Mouse (Mus musculus): ENCODE results near the gene Psme3. TPM values are rescaled to one million over a fixed set of nuclear protein-coding genes. Genes with fewer than 3 reads are reported as not detected.
A peak's percentile ranks its signal among the peaks of the same experiment; 100 is the strongest.

The Psme3 gene
- polyA plus RNA-seq, 1 experiment from 2014 or later, result 138 TPM

- 6% methylated on average over 6 of the region's 6 CpGs for WGBS
- H3K9ac ChIP-seq (ENCODE audit: low read depth, low read length), result no peak overlapping the region
- no peak overlapping the region for H3K4me3 ChIP-seq (ENCODE audit: low read depth, low read length)
- no peaks in the 10 kb centered on the region for H3K27me3 ChIP-seq (ENCODE audit: control insufficient read depth, insufficient read depth, low read length)
- no peaks in the 10 kb centered on the region; the same call in none of the 2 replicates for H3K4me1 ChIP-seq (replicated peaks; ENCODE audit: control insufficient read depth, insufficient read depth, low read length)
- DNase-seq (ENCODE audit: low spot score) (peak; percentile 62), ATAC-seq (ENCODE audit: low FRiP score) (no peak)
- no peak overlapping the region for H3K4me2 ChIP-seq (replicated peaks; ENCODE audit: low read depth, low read length)
- H3K36me3 ChIP-seq (ENCODE audit: control insufficient read depth, insufficient read depth, low read length), result no peaks in the 10 kb centered on the region
- H3K9me3 ChIP-seq (ENCODE audit: control insufficient read depth, low read length), result no peaks in the 10 kb centered on the region
- peak overlapping the region; percentile 62 for H3K27ac ChIP-seq (ENCODE audit: low read depth, low read length)
Observed at GRCm38 (mm10) chr11:101334516-101334915, 18.5 kb downstream of the Psme3 start.

GRCm38 (mm10) chr11:101335685-101336084, 19.7 kb downstream of the Psme3 start:
- no peaks in the 10 kb centered on the region for H3K27me3 ChIP-seq (ENCODE audit: control insufficient read depth, insufficient read depth, low read length)
- ATAC-seq (ENCODE audit: low FRiP score) (no peak), DNase-seq (ENCODE audit: low spot score) (no peak)
- H3K9me3 ChIP-seq (ENCODE audit: control insufficient read depth, low read length), result no peaks in the 10 kb centered on the region
- H3K9ac ChIP-seq (ENCODE audit: low read depth, low read length), result no peak overlapping the region
- 88% methylated on average over 9 of the region's 9 CpGs for WGBS
- H3K27ac ChIP-seq (ENCODE audit: low read depth, low read length), result no peak overlapping the region
- no peak overlapping the region for H3K4me3 ChIP-seq (ENCODE audit: low read depth, low read length)
- H3K36me3 ChIP-seq (ENCODE audit: control insufficient read depth, insufficient read depth, low read length), result no peaks in the 10 kb centered on the region
- H3K4me1 ChIP-seq (replicated peaks; ENCODE audit: control insufficient read depth, insufficient read depth, low read length), result no peaks in the 10 kb centered on the region; the same call in none of the 2 replicates
- H3K4me2 ChIP-seq (replicated peaks; ENCODE audit: low read depth, low read length), result no peak overlapping the region

- H3K9ac ChIP-seq (ENCODE audit: low read depth, low read length), result peak overlapping the region; percentile 32; the same call in 1 of the 2 replicates
- peak overlapping the region; percentile 30 for H3K4me3 ChIP-seq (ENCODE audit: low read depth, low read length)
- H3K4me1 ChIP-seq (replicated peaks; ENCODE audit: control insufficient read depth, insufficient read depth, low read length), result no peaks in the 10 kb centered on the region; the same call in none of the 2 replicates
- ATAC-seq (ENCODE audit: low FRiP score) (peak; percentile 87), DNase-seq (ENCODE audit: low spot score) (peak; percentile 70)
- H3K27ac ChIP-seq (ENCODE audit: low read depth, low read length), result peak overlapping the region; percentile 37; the same call in 1 of the 2 replicates
- H3K4me2 ChIP-seq (replicated peaks; ENCODE audit: low read depth, low read length), result peak overlapping the region; percentile 49
- H3K36me3 ChIP-seq (ENCODE audit: control insufficient read depth, insufficient read depth, low read length), result no peaks in the 10 kb centered on the region
- 2% methylated on average over 8 of the region's 9 CpGs for WGBS
- H3K27me3 ChIP-seq (ENCODE audit: control insufficient read depth, insufficient read depth, low read length), result no peaks in the 10 kb centered on the region
- no peaks in the 10 kb centered on the region for H3K9me3 ChIP-seq (ENCODE audit: control insufficient read depth, low read length)
Observed at GRCm38 (mm10) chr11:101338123-101338760, 22.2 kb downstream of the Psme3 start.

- no peak for ATAC-seq (ENCODE audit: low FRiP score)
- Histone ChIP-seq H3K9ac (ENCODE audit: low read depth, low read length) (no peak overlapping the region), H3K4me2 (replicated peaks; ENCODE audit: low read depth, low read length) (no peak overlapping the region), H3K27me3 (ENCODE audit: control insufficient read depth, insufficient read depth, low read length) (no peaks in the 10 kb centered on the region), H3K4me3 (ENCODE audit: low read depth, low read length) (no peak overlapping the region), H3K36me3 (ENCODE audit: control insufficient read depth, insufficient read depth, low read length) (no peaks in the 10 kb centered on the region), H3K4me1 (replicated peaks; ENCODE audit: control insufficient read depth, insufficient read depth, low read length) (no peaks in the 10 kb centered on the region), H3K9me3 (ENCODE audit: control insufficient read depth, low read length) (no peaks in the 10 kb centered on the region), H3K27ac (ENCODE audit: low read depth, low read length) (no peak overlapping the region)
- 71% methylated on average over 10 of the region's 10 CpGs for WGBS
- DNase-seq (ENCODE audit: low spot score), result no peak
Observed at GRCm38 (mm10) chr11:101347083-101347775, 31.2 kb downstream of the Psme3 start.

GRCm38 (mm10) chr11:101348774-101349173, 32.8 kb downstream of the Psme3 start:
- no peak overlapping the region for H3K9ac ChIP-seq (ENCODE audit: low read depth, low read length)
- no peaks in the 10 kb centered on the region for H3K27me3 ChIP-seq (ENCODE audit: control insufficient read depth, insufficient read depth, low read length)
- no peaks in the 10 kb centered on the region for H3K9me3 ChIP-seq (ENCODE audit: control insufficient read depth, low read length)
- ATAC-seq (ENCODE audit: low FRiP score), result no peak
- no peak overlapping the region for H3K27ac ChIP-seq (ENCODE audit: low read depth, low read length)
- H3K4me1 ChIP-seq (replicated peaks; ENCODE audit: control insufficient read depth, insufficient read depth, low read length), result no peaks in the 10 kb centered on the region
- DNase-seq (ENCODE audit: low spot score), result no peak
- H3K4me2 ChIP-seq (replicated peaks; ENCODE audit: low read depth, low read length), result no peak overlapping the region
- 66% methylated on average over 7 of the region's 7 CpGs for WGBS
- H3K36me3 ChIP-seq (ENCODE audit: control insufficient read depth, insufficient read depth, low read length), result no peaks in the 10 kb centered on the region
- no peak overlapping the region for H3K4me3 ChIP-seq (ENCODE audit: low read depth, low read length)

GRCm38 (mm10) chr11:101349216-101349615, 33.2 kb downstream of the Psme3 start:
- no peak overlapping the region for H3K4me3 ChIP-seq (ENCODE audit: low read depth, low read length)
- no peak overlapping the region for H3K9ac ChIP-seq (ENCODE audit: low read depth, low read length)
- 92% methylated on average over 3 of the region's 3 CpGs for WGBS
- H3K4me2 ChIP-seq (replicated peaks; ENCODE audit: low read depth, low read length), result no peak overlapping the region
- DNase-seq (ENCODE audit: low spot score) (no peak), ATAC-seq (ENCODE audit: low FRiP score) (no peak)
- H3K27me3 ChIP-seq (ENCODE audit: control insufficient read depth, insufficient read depth, low read length), result no peaks in the 10 kb centered on the region
- H3K36me3 ChIP-seq (ENCODE audit: control insufficient read depth, insufficient read depth, low read length), result no peaks in the 10 kb centered on the region
- no peaks in the 10 kb centered on the region for H3K4me1 ChIP-seq (replicated peaks; ENCODE audit: control insufficient read depth, insufficient read depth, low read length)
- H3K9me3 ChIP-seq (ENCODE audit: control insufficient read depth, low read length), result no peaks in the 10 kb centered on the region
- H3K27ac ChIP-seq (ENCODE audit: low read depth, low read length), result no peak overlapping the region

- no peak for DNase-seq (ENCODE audit: low spot score)
- H3K4me1 ChIP-seq (replicated peaks; ENCODE audit: control insufficient read depth, insufficient read depth, low read length), result no peaks in the 10 kb centered on the region
Observed at GRCm38 (mm10) chr11:101351100-101351720, 35.2 kb downstream of the Psme3 start.

GRCm38 (mm10) chr11:101351721-101352111, 35.7 kb downstream of the Psme3 start:
- Histone ChIP-seq H3K36me3 (ENCODE audit: control insufficient read depth, insufficient read depth, low read length) (no peaks in the 10 kb centered on the region), H3K27ac (ENCODE audit: low read depth, low read length) (no peak overlapping the region), H3K9me3 (ENCODE audit: control insufficient read depth, low read length) (no peaks in the 10 kb centered on the region), H3K4me2 (replicated peaks; ENCODE audit: low read depth, low read length) (no peak overlapping the region), H3K4me1 (replicated peaks; ENCODE audit: control insufficient read depth, insufficient read depth, low read length) (no peaks in the 10 kb centered on the region), H3K9ac (ENCODE audit: low read depth, low read length) (no peak overlapping the region), H3K27me3 (ENCODE audit: control insufficient read depth, insufficient read depth, low read length) (no peaks in the 10 kb centered on the region), H3K4me3 (ENCODE audit: low read depth, low read length) (no peak overlapping the region)
- 81% methylated on average over 3 of the region's 3 CpGs for WGBS
- DNase-seq (ENCODE audit: low spot score) (no peak), ATAC-seq (ENCODE audit: low FRiP score) (no peak)

More at GRCm38 (mm10) chr11:101351100-101351720, 35.2 kb downstream of the Psme3 start:
- 70% methylated on average over 11 of the region's 11 CpGs for WGBS
- no peak for ATAC-seq (ENCODE audit: low FRiP score)
- no peak overlapping the region for H3K4me2 ChIP-seq (replicated peaks; ENCODE audit: low read depth, low read length)
- no peak overlapping the region for H3K27ac ChIP-seq (ENCODE audit: low read depth, low read length)
- H3K4me3 ChIP-seq (ENCODE audit: low read depth, low read length), result no peak overlapping the region
- no peaks in the 10 kb centered on the region for H3K36me3 ChIP-seq (ENCODE audit: control insufficient read depth, insufficient read depth, low read length)
- H3K27me3 ChIP-seq (ENCODE audit: control insufficient read depth, insufficient read depth, low read length), result no peaks in the 10 kb centered on the region
- H3K9ac ChIP-seq (ENCODE audit: low read depth, low read length), result no peak overlapping the region
- H3K9me3 ChIP-seq (ENCODE audit: control insufficient read depth, low read length), result no peaks in the 10 kb centered on the region
